Mouse (Mus musculus) liver, embryonic 15.5 days (tissue): ENCODE measurements around the gene Smdt1. TPM values are rescaled to one million over a fixed set of nuclear protein-coding genes. Genes with fewer than 3 reads are reported as not detected.
A peak's percentile ranks its signal among the peaks of the same experiment; 100 is the strongest.

ENCODE experiments used
- ATAC-seq: fragments of 200-750 bp; cut with Nextera tagmentation; 2 replicates; pipeline ENCODE4 v1.8.0; 2017; ENCODE audit warnings: moderate number of reproducible peaks, mild to moderate bottlenecking, moderate library complexity; ENCODE audit not compliant: insufficient read depth
- H3K27ac ChIP-seq: fragments of 300-500 bp; sonication (generic); replicated peaks from 2 replicates; pipeline ENCODE4 v1.5.1; 2015; ENCODE audit warnings: mild to moderate bottlenecking, inconsistent platforms
- H3K27me3 ChIP-seq: fragments of 300-500 bp; sonication (generic); 2 replicates; pipeline ENCODE4 v1.6.1; 2015; ENCODE audit warnings: mild to moderate bottlenecking, inconsistent platforms
- H3K36me3 ChIP-seq: fragments of 300-500 bp; sonication (generic); replicated peaks from 2 replicates; pipeline ENCODE4 v1.6.1; 2015; ENCODE audit warnings: moderate library complexity, mild to moderate bottlenecking, inconsistent platforms
- H3K4me1 ChIP-seq: fragments of 300-500 bp; sonication (generic); replicated peaks from 2 replicates; pipeline ENCODE4 v1.6.1; 2015; ENCODE audit warnings: inconsistent platforms
- H3K4me2 ChIP-seq: fragments of 300-500 bp; sonication (generic); 2 replicates; pipeline ENCODE4 v1.6.1; 2015; ENCODE audit warnings: moderate library complexity, mild to moderate bottlenecking, inconsistent platforms
- H3K4me3 ChIP-seq: fragments of 300-500 bp; sonication (generic); replicated peaks from 2 replicates; pipeline ENCODE4 v1.5.1; 2015; ENCODE audit warnings: mild to moderate bottlenecking, inconsistent platforms
- H3K9ac ChIP-seq: fragments of 300-500 bp; sonication (generic); 2 replicates; pipeline ENCODE4 v1.6.1; 2015; ENCODE audit warnings: moderate library complexity, mild to moderate bottlenecking, inconsistent platforms
- H3K9me3 ChIP-seq: fragments of 300-500 bp; sonication (generic); replicated peaks from 2 replicates; pipeline ENCODE4 v1.6.1; 2016; ENCODE audit warnings: inconsistent platforms
- WGBS: fragments of 180-500 bp; shearing (Covaris S2); methylation state at CpG from one replicate; pipeline ENCODE4 v1.1.7; 2015; ENCODE audit warnings: mixed read lengths; ENCODE audit not compliant: insufficient replicate concordance; 5-methylcytosine and 5-hydroxymethylcytosine counted together
- polyA plus RNA-seq: library from polyadenylated mRNA; unstranded; fragments of >200 nt; fragmentation: Nextera tagmentation; extraction: Ambion mirVana; gene quantifications from 2 replicates; pipeline ENCODE4 v1.2.1, GENCODE M21; 2015

The Smdt1 gene
- polyA plus RNA-seq, 1 experiment from 2014 or later, result 176 TPM

DNA sequence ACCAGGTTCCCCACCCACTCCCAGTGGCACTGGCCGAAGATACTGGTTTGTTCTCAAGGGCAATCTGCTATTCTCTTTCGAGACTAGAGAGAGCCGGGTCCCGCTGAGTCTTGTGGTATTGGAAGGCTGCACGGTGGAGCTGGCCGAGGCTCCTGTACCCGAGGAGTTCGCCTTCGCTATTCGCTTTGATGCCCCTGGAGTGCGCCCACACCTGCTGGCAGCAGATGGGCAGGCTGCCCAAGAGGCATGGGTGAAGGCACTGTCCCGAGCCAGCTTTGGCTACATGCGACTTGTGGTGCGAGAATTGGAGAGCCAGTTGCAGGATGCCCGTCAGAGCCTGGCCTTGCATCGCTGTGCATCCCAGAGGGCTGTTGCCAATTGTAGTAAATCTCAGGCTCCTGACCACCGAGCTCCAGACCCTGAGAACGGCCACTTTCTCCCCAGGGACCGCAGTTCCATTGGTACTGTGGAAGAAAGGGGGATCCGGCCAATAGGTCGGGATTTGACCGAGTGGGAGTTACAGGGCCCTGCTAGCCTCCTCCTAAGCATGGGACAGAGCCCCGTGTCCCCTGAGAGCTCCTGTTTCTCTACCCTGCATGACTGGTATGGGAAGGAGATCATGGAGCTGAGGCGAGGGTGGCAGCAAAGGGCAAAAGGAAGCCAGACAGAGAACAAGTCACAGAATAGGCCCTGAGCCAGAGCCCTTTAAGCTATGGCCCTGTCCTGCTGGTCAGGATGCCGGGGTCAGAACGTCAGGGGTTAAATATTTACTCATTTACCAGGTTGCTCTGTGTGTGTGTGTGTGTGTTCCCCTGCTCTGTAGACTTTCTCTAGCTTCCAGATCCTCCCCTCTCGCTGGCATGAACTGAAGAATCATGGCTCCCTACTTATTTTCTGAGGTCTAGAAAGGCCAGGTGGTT lies 4.9 kb downstream of the Smdt1 start:
- peaks cover 39% of the 10 kb centered on the region for H3K36me3 ChIP-seq
- WGBS, result 82% methylated on average over 27 of the region's 27 CpGs
- peak overlapping the region; percentile 71 for H3K4me3 ChIP-seq
- H3K9me3 ChIP-seq, result no peaks in the 10 kb centered on the region
- no peaks in the 10 kb centered on the region for H3K27me3 ChIP-seq
- H3K9ac ChIP-seq, result peak overlapping the region; percentile 83
- ATAC-seq, result no peak
- H3K4me2 ChIP-seq, result peak overlapping the region; percentile 84
- H3K4me1 ChIP-seq, result peaks cover 87% of the 10 kb centered on the region
- H3K27ac ChIP-seq, result peak overlapping the region; percentile 100

- Histone ChIP-seq H3K9ac (peak overlapping the region; percentile 83), H3K27ac (peak overlapping the region; percentile 100), H3K27me3 (no peaks in the 10 kb centered on the region), H3K4me2 (peak overlapping the region; percentile 84), H3K4me1 (peaks cover 89% of the 10 kb centered on the region), H3K4me3 (peak overlapping the region; percentile 71), H3K36me3 (peaks cover 53% of the 10 kb centered on the region), H3K9me3 (no peaks in the 10 kb centered on the region)
- ATAC-seq, result no peak
- WGBS, result 48% methylated on average over 6 of the region's 6 CpGs
Observed at GRCm38 (mm10) chr15:82344971-82345370, 6.2 kb downstream of the Smdt1 start.

- peaks cover 63% of the 10 kb centered on the region for H3K36me3 ChIP-seq
- H3K27me3 ChIP-seq, result no peaks in the 10 kb centered on the region
- peak overlapping the region; percentile 77 for H3K9ac ChIP-seq
- under 1% methylated on average over 51 of the region's 51 CpGs for whole genome bisulfite sequencing
- peak overlapping the region; percentile 84 for H3K4me2 ChIP-seq
- peak overlapping the region; percentile 96 for H3K27ac ChIP-seq
- H3K4me1 ChIP-seq, result peaks cover 89% of the 10 kb centered on the region
- H3K9me3 ChIP-seq, result no peaks in the 10 kb centered on the region
- ATAC-seq, result peak; percentile 86
- peak overlapping the region; percentile 82 for H3K4me3 ChIP-seq
Observed at GRCm38 (mm10) chr15:82345820-82346470, 7.2 kb downstream of the Smdt1 start.

- H3K9ac ChIP-seq, result peak overlapping the region; percentile 77
- H3K27me3 ChIP-seq, result no peaks in the 10 kb centered on the region
- H3K4me3 ChIP-seq, result peak overlapping the region; percentile 82
- H3K4me1 ChIP-seq, result peaks cover 90% of the 10 kb centered on the region
- peaks cover 65% of the 10 kb centered on the region for H3K36me3 ChIP-seq
- H3K9me3 ChIP-seq, result no peaks in the 10 kb centered on the region
- ATAC-seq, result no peak
- 35% methylated on average over 14 of the region's 14 CpGs for WGBS
- H3K4me2 ChIP-seq, result peak overlapping the region; percentile 84
- peak overlapping the region; percentile 96 for H3K27ac ChIP-seq
Observed at GRCm38 (mm10) chr15:82346580-82347302, 8.0 kb downstream of the Smdt1 start.

GRCm38 (mm10) chr15:82347303-82347676 lies 8.5 kb downstream of the Smdt1 start:
- Histone ChIP-seq H3K27me3 (no peaks in the 10 kb centered on the region), H3K9ac (peak overlapping the region; percentile 77), H3K36me3 (peaks cover 65% of the 10 kb centered on the region), H3K9me3 (no peaks in the 10 kb centered on the region), H3K27ac (peak overlapping the region; percentile 96), H3K4me3 (peak overlapping the region; percentile 82), H3K4me1 (peaks cover 92% of the 10 kb centered on the region), H3K4me2 (peak overlapping the region; percentile 84)
- ATAC-seq, result no peak
- 60% methylated on average over 4 of the region's 4 CpGs for WGBS

GRCm38 (mm10) chr15:82347852-82348251 lies 9.1 kb downstream of the Smdt1 start:
- Histone ChIP-seq H3K4me2 (peak overlapping the region; percentile 84), H3K4me1 (peaks cover 92% of the 10 kb centered on the region), H3K9me3 (no peaks in the 10 kb centered on the region), H3K27ac (peak overlapping the region; percentile 77), H3K9ac (0 out of 2 replicates have a peak overlapping the region, but pooled peaks have one; percentile 77), H3K4me3 (peak overlapping the region; percentile 82), H3K27me3 (no peaks in the 10 kb centered on the region), H3K36me3 (peaks cover 65% of the 10 kb centered on the region)
- WGBS, result 89% methylated on average over 12 of the region's 12 CpGs
- no peak for ATAC-seq

DNA sequence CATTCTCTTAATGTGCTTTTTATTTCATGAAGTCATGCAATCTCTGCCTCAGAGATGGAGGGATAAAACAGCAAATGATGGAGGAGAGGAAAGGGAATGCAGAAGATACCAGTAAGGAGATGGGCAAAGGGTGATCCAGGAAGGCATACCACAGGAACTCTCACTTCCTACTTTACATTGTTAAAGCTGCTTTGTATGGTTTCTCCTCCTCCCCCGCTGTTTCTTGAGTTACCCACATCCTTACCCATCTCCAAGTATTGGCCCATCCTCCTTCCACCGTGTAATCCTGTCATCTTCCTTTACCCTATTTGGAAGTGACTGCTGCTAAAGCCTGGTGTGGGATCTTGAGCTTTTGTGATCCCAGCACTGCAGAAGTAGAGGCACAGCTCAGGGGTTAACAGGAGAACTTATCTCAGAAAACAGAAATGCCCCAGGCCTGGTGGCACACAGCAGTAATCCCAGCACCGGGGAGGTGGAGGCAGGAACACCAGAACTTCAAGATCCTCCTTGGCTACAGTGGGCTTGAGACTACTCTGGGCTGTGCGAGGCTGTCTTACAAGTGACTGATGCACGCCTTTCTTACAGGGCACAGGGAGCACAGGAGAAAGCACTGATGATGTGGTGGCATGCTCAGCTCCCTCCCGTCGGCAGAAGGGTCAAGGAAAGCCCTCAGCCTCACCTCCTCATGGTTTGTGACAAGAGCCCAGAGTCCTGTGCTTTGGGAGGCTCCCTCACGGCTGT lies 9.7 kb downstream of the Smdt1 start:
- peaks cover 60% of the 10 kb centered on the region for H3K36me3 ChIP-seq
- peaks cover 90% of the 10 kb centered on the region for H3K4me1 ChIP-seq
- H3K27ac ChIP-seq, result peak overlapping the region; percentile 77
- no peak for ATAC-seq
- H3K4me2 ChIP-seq, result peak overlapping the region; percentile 84
- no peaks in the 10 kb centered on the region for H3K9me3 ChIP-seq
- 71% methylated on average over 8 of the region's 8 CpGs for WGBS
- H3K27me3 ChIP-seq, result no peaks in the 10 kb centered on the region
- H3K9ac ChIP-seq, result no peak overlapping the region
- no peak overlapping the region for H3K4me3 ChIP-seq

DNA sequence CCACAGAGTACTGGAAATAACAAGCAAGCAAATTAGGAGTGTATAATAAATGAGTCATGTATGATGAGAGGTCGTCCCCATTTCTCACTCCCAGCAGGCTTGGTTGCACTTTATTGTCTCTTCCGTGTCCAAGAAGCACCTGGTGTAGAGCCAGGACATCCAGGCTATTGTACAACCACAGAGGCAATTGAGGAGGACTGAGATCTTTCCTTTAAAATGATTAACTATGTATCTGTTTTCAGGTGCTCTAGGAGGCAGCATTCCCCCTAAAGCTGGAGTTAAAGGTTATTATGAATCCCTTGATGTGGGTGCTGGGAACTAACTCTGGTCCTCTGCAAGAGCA lies 10.2 kb downstream of the Smdt1 start:
- Histone ChIP-seq H3K27me3 (no peaks in the 10 kb centered on the region), H3K9ac (no peak overlapping the region), H3K27ac (peak overlapping the region; percentile 77), H3K4me3 (no peak overlapping the region), H3K36me3 (peaks cover 54% of the 10 kb centered on the region), H3K4me1 (peaks cover 85% of the 10 kb centered on the region), H3K4me2 (no peak overlapping the region), H3K9me3 (no peaks in the 10 kb centered on the region)
- 82% methylated on average over 2 of the region's 2 CpGs for WGBS
- ATAC-seq, result no peak

GRCm38 (mm10) chr15:82350349-82350748 lies 11.6 kb downstream of the Smdt1 start:
- Histone ChIP-seq H3K27me3 (no peaks in the 10 kb centered on the region), H3K4me3 (no peak overlapping the region), H3K36me3 (peaks cover 40% of the 10 kb centered on the region), H3K4me2 (no peak overlapping the region), H3K27ac (peak overlapping the region; percentile 77), H3K4me1 (peaks cover 81% of the 10 kb centered on the region), H3K9ac (no peak overlapping the region; the same call in 1 of the 2 replicates), H3K9me3 (no peaks in the 10 kb centered on the region)
- no peak for ATAC-seq
- WGBS, result 88% methylated on average over 4 of the region's 4 CpGs

- peak overlapping the region; percentile 83 for H3K4me3 ChIP-seq
- H3K36me3 ChIP-seq, result peaks cover 40% of the 10 kb centered on the region
- peak overlapping the region; percentile 77 for H3K27ac ChIP-seq
- 21% methylated on average over 3 of the region's 3 CpGs for WGBS
- peak overlapping the region; percentile 88 for H3K4me2 ChIP-seq
- H3K4me1 ChIP-seq, result peaks cover 85% of the 10 kb centered on the region
- H3K9ac ChIP-seq, result peak overlapping the region; percentile 39; the same call in 1 of the 2 replicates
- H3K9me3 ChIP-seq, result no peaks in the 10 kb centered on the region
- no peak for ATAC-seq
- H3K27me3 ChIP-seq, result no peaks in the 10 kb centered on the region
Observed at GRCm38 (mm10) chr15:82351480-82351879, 12.7 kb downstream of the Smdt1 start.
